Mouse (Mus musculus) heart, embryonic 10.5 days (tissue): ENCODE results near the gene Zfp940. TPM values are rescaled to one million over a fixed set of nuclear protein-coding genes. Genes with fewer than 3 reads are reported as not detected.

ENCODE experiments used
- DNase-seq: peaks from one replicate; pipeline ENCODE4 v3.0.0-alpha.2; 2017; ENCODE audit warnings: low spot score
- H3K27ac ChIP-seq: fragments of 300-500 bp; sonication (generic); 2 replicates; pipeline ENCODE4 v1.5.1; 2016; ENCODE audit warnings: mild to moderate bottlenecking
- H3K27me3 ChIP-seq: fragments of 300-500 bp; sonication (generic); 2 replicates; pipeline ENCODE4 v1.6.1; 2016; ENCODE audit warnings: mild to moderate bottlenecking; ENCODE audit not compliant: poor library complexity, insufficient read depth, severe bottlenecking
- H3K36me3 ChIP-seq: fragments of 300-500 bp; sonication (generic); 2 replicates; pipeline ENCODE4 v1.6.1; 2016; ENCODE audit warnings: mild to moderate bottlenecking, moderate library complexity
- H3K4me1 ChIP-seq: fragments of 300-500 bp; sonication (generic); 2 replicates; pipeline ENCODE4 v1.6.1; 2016; ENCODE audit warnings: mild to moderate bottlenecking
- H3K4me3 ChIP-seq: fragments of 300-500 bp; sonication (generic); 2 replicates; pipeline ENCODE4 v1.5.1; 2016; ENCODE audit warnings: mild to moderate bottlenecking, moderate library complexity
- H3K9me3 ChIP-seq: fragments of 300-500 bp; sonication (generic); 2 replicates; pipeline ENCODE4 v1.6.1; 2016; ENCODE audit warnings: mild to moderate bottlenecking, moderate library complexity
- WGBS: fragments of 180-500 bp; shearing (Covaris S2); methylation state at CpG from one replicate; pipeline ENCODE4 v1.1.7; 2016; 5-methylcytosine and 5-hydroxymethylcytosine counted together
- polyA plus RNA-seq: library from polyadenylated mRNA; unstranded; fragments of >200 nt; fragmentation: Nextera tagmentation; extraction: Ambion mirVana; gene quantifications from 2 replicates; pipeline ENCODE4 v1.2.1, GENCODE M21; 2016

Gene Zfp940
- polyA plus RNA-seq, 1 experiment from 2014 or later, result 5.7 TPM

DNA sequence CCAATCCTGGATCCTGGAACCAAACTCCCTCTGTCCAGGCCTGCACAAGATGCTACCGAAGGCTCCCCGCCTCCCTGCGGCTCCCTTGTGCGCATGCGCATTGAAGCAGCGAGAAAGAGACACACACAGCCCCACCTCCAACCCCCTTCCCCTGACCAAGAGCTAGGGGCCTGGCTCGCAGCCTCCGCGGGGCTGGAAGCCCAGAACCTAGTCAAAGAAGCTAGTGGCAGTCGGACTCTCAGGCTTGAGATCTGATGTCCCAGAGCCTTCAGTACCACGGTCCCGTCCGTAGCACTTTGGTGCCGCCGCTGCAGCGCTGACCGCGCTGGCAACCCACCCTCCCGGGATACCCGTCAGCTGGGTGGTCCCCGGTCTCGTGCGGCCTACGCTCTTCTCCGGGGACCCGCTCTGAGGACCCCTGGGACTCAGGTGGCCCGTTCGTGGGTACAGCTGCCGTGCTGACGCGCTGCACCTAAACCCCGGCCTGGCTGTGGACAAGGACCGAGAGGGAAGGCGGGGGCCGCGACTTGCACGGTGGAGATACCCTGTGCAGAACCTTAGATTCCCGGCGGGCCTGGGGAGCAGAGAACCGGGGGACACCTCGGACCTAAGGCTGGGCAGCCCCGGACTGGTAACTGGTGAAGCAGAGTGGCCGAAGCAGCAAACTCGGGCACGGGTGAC lies 69.5 kb downstream of the Zfp940 start, which contains the start of gene Zfp30:
Zfp30 (plus strand) TSS at position 128 of the 681 bp plus-strand sequence.
- Histone ChIP-seq H3K4me1 (peaks cover 14% of the 10 kb centered on the region; the same call in 1 of the 2 replicates), H3K9me3 (no peaks in the 10 kb centered on the region), H3K36me3 (peaks cover 30% of the 10 kb centered on the region), H3K27me3 (no peaks in the 10 kb centered on the region), H3K4me3 (peak within 1 kb of the TSS; percentile 93), H3K27ac (peak within 1 kb of the TSS; percentile 92)
- under 1% methylated on average over 45 of the region's 45 CpGs for WGBS
- DNase-seq, result peak; percentile 95

Other genes starting within 250 kb of the Zfp940 start
- gene Catsperg2, start 126.6 kb downstream of the Zfp940 start, polyA plus RNA-seq, result not detected in 2 replicates
- gene Zfp84, start 85.1 kb downstream of the Zfp940 start, polyA plus RNA-seq, result 8.3 and 9.8 TPM in 2 replicates
- gene Zfp30, start 69.7 kb downstream of the Zfp940 start, polyA plus RNA-seq, result 3.7 and 3.8 TPM in 2 replicates
- gene Zfp790, start 37.6 kb downstream of the Zfp940 start, polyA plus RNA-seq, result 10.5 and 10.8 TPM in 2 replicates
- 3.7 and 6.3 TPM in 2 replicates for gene Zfp420, start 6.3 kb upstream of the Zfp940 start, polyA plus RNA-seq
- 8.2 and 9.5 TPM in 2 replicates for gene Zfp27, start 52.9 kb upstream of the Zfp940 start, polyA plus RNA-seq
- gene Zfp383, start 54.6 kb upstream of the Zfp940 start, polyA plus RNA-seq, result 2.1 and 3.7 TPM in 2 replicates
- gene Zfp74, start 100.4 kb upstream of the Zfp940 start, polyA plus RNA-seq, result 10.3 and 10.9 TPM in 2 replicates
- gene Zfp568, start 130.3 kb upstream of the Zfp940 start, polyA plus RNA-seq, result 32.0 and 33.8 TPM in 2 replicates
- 2.7 and 3.2 TPM in 2 replicates for gene Zfp14, start 197.7 kb upstream of the Zfp940 start, polyA plus RNA-seq
- 4.5 and 5.2 TPM in 2 replicates for gene Zfp82, start 219.2 kb upstream of the Zfp940 start, polyA plus RNA-seq
- gene Gm26920, start 236.7 kb upstream of the Zfp940 start, polyA plus RNA-seq, result 0.34 and 1.0 TPM in 2 replicates
- 7.0 and 10.7 TPM in 2 replicates for gene Zfp566, start 236.9 kb upstream of the Zfp940 start, polyA plus RNA-seq
- 79.8 and 91.7 TPM in 2 replicates for gene Zfp260, start 241.1 kb upstream of the Zfp940 start, polyA plus RNA-seq